Mouse (Mus musculus): ENCODE measurements around the gene Prkar2b.

The Prkar2b gene

DNA sequence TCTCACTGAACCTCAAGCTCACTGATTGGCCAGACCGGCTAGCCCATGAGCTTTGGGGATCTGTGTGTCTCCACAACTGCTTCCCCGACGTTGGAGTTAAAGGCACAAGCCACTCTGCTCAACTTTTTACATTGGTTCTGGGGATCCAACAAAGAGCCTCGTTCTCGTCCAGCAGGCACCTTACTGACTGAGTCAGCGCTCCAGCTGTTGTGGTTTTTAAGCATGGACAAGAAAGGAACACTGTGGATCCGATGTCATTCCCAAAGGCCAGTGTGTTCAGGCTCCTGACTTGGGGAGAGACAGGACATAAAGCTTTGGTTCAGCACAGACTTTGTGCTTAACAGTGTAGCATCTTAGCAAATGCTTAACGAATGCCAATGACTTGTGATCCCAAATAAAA is 89.5 kb downstream of the Prkar2b start:
- DNase-seq (ENCODE audit: extremely low spot score, low read depth, low spot score): no peak

GRCm38 (mm10) chr12:31969111-31969510 is 92.0 kb downstream of the Prkar2b start:
- DNase-seq (ENCODE audit: extremely low spot score, low read depth, low spot score): no peak

- no peak for DNase-seq (ENCODE audit: extremely low spot score, low read depth, low spot score)
Observed at GRCm38 (mm10) chr12:31967536-31967935, 93.6 kb downstream of the Prkar2b start.

DNA sequence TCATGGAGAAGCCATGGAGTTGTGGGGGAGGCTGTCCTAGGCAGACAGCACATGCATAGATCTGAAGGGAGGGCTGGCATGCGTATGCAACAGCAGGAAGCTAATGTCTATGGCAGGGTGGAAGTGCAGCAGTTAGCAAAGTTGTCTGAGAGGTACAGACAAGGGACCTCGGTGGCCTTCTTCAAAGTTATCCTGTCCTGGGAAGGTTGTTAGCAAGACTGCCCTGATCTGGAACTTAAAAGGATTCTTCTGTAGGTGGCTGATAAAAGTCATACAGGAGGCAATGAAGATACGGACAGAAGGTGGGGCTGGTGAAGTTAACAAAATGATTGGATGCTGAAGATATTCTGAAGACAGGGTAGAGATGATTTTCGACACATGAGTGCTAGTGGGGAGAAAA is 94.7 kb downstream of the Prkar2b start:
- no peak for DNase-seq (ENCODE audit: extremely low spot score, low read depth, low spot score)

DNA sequence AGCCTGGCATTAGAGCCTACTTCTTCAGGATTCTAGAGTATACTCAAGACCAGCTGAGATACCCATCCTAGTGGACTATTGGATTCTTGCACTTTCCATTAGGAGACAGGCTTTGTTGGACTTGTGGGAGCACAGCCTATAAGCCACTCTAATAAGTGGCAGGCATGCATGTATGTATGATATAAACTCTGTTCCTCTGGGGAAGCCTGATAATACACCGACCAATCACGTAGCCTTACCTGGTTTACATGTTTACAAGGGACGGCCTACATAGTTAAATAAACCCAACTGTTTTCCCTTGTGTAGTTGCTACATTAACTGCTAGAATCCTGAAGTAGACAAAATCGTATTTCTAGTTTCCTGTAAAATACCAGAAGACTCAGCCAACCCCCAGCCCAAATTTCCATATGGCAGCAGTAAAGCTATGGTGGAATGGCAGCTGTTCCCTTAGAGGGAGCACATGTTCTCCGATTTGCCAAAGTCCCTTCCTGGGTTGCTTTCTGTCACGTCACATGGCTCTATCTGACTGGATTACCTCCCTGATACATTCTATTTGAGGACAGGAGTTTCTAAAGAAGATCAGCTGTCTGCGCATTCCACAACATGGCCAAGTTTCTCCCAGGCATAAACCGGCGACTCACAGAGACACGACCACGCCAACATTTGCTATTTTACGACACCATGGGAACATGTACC is 95.4 kb downstream of the Prkar2b start:
- DNase-seq (ENCODE audit: extremely low spot score, low read depth, low spot score): no peak

DNA sequence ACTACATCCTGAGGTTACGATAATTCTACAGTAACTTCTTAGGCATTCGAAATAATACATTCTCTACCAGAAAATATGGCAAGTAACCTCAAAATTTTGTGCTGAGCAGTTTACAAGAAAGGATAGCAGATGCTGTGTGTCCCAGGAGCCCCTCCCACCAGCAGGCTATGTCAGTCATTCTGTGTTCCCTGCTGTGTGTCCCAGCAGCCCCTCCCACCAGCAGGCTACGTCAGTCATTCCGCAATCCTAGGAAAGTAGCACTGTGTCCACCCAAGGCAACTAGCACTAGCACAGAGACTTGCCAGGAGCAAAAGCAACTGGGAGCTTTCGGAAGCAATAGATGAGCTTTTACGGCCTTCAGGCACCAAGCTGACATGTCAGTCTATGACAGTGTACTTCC is 97.0 kb downstream of the Prkar2b start:
- no peak for DNase-seq (ENCODE audit: extremely low spot score, low read depth, low spot score)

GRCm38 (mm10) chr12:31955843-31956242 is 105.3 kb downstream of the Prkar2b start:
- DNase-seq (ENCODE audit: extremely low spot score, low read depth, low spot score): no peak

- no peak for DNase-seq (ENCODE audit: extremely low spot score, low read depth, low spot score)
Observed at GRCm38 (mm10) chr12:31950659-31951031, 110.5 kb downstream of the Prkar2b start.

- peak; percentile 99 for DNase-seq (ENCODE audit: extremely low spot score, low read depth, low spot score)
Observed at GRCm38 (mm10) chr12:31949759-31950658, 111.1 kb downstream of the Prkar2b start, which contains the start of gene Hbp1. TSS of gene Hbp1 (minus strand) at chr12:31950535.

- peak; percentile 80 for DNase-seq (ENCODE audit: extremely low spot score, low read depth, low spot score)
Observed at GRCm38 (mm10) chr12:31949193-31949741, 111.8 kb downstream of the Prkar2b start.

- DNase-seq (ENCODE audit: extremely low spot score, low read depth, low spot score): no peak
Observed at GRCm38 (mm10) chr12:31948101-31949000, 112.7 kb downstream of the Prkar2b start.

- no peak for DNase-seq (ENCODE audit: extremely low spot score, low read depth, low spot score)
Observed at GRCm38 (mm10) chr12:31947476-31947875, 113.6 kb downstream of the Prkar2b start.

- no peak for DNase-seq (ENCODE audit: extremely low spot score, low read depth, low spot score)
Observed at GRCm38 (mm10) chr12:31944405-31944804, 116.7 kb downstream of the Prkar2b start.

- no peak for DNase-seq (ENCODE audit: extremely low spot score, low read depth, low spot score)
Observed at GRCm38 (mm10) chr12:31943020-31943654, 118.0 kb downstream of the Prkar2b start.

- no peak for DNase-seq (ENCODE audit: extremely low spot score, low read depth, low spot score)
Observed at GRCm38 (mm10) chr12:31939026-31939425, 122.1 kb downstream of the Prkar2b start.

DNA sequence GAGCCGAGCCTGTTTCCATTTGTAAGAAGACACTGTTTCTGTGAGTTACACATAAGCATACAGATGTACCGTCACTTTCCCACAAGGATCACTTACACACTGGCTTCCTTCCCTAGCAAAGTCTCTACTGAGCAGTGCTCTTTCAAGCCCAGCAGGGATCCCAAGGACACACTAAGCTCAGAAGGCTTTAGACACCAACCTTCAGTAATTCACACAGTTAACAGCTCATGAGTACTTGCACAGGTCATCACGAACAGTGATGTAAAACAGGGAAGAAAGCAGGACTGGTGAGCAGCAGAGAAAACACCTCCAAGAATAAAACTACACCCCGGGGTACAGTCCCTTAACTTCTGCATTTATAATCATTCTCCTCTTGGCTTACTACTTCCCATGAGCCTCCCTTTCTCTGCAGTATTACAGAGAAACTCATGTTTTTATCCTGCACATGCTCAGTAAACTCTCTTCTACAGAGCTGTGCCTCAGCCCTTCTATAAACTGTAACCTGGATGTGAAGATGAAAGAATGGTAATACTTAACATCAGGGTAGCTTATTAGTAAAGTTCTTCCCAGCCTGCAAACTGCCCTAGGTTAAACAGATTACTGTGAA is 122.6 kb downstream of the Prkar2b start:
- DNase-seq (ENCODE audit: extremely low spot score, low read depth, low spot score): no peak

GRCm38 (mm10) chr12:31937613-31938012 is 123.5 kb downstream of the Prkar2b start:
- no peak for DNase-seq (ENCODE audit: extremely low spot score, low read depth, low spot score)

GRCm38 (mm10) chr12:31936657-31937300 is 124.3 kb downstream of the Prkar2b start:
- no peak for DNase-seq (ENCODE audit: extremely low spot score, low read depth, low spot score)

DNA sequence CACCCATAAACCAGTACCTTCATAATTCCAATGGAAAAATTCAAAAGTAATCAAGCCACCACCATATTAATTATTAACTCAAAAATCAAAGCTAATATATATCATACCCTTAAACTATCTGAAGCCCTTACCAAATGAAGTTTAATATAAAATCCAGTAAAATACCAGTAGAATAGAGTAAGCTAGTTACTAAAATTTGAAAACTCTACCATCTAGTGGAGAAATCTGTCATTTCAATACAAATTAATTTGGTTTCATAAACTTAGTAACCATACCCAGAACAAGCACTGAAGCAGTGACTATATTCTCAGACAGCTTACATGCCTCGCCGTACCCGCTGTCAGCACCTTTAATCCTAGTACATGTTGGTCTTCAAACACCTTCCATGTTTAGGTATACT is 129.3 kb downstream of the Prkar2b start:
- DNase-seq (ENCODE audit: extremely low spot score, low read depth, low spot score): no peak

All from hindlimb bud, embryonic 11.5 days (tissue).